15 mouse cellular contexts compared by ENCODE assay signal in the genomic region with DNA sequence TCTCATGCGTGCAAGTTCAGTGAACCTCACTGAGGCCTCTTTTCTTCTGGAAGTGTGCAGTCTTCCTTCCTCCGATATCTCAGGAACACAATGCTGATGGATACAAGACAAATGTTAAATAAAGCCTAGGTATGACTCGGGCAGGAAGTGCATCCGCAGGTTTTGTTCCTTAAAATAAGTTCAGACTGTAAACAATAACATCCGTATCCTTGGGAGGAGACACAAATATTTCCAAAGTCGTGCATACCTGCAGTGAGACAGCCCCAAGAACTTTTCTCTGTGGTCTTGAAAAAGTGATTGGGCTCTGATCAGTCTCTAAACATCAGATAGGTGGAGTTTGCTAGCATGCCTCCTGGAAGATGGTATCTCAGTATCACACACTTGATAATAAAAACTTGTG.
"Had no signal": no experiment of that assay in that cellular context is flagged by ENCODE, and none has a peak within 500 bp of the region (broad histone marks: within the 10 kb centered on the region; RNA-seq: fewer than 3 reads in every experiment).

No protein-coding gene starts in this region.

- H3K27me3 ChIP-seq: limb, embryonic 12.5 days; liver, embryonic 15.5 days; midbrain, embryonic 15.5 days; neural tube, embryonic 13.5 days had no signal

- H3K9ac ChIP-seq: limb, embryonic 12.5 days; liver, embryonic 15.5 days; midbrain, embryonic 15.5 days; neural tube, embryonic 13.5 days had no signal

- ATAC-seq: midbrain, embryonic 15.5 days had no signal

- H3K36me3 ChIP-seq: limb, embryonic 12.5 days; liver, embryonic 15.5 days; midbrain, embryonic 15.5 days had no signal

- H3K4me3 ChIP-seq: limb, embryonic 12.5 days; liver, embryonic 15.5 days; megakaryocyte, embryonic 14.5 days; midbrain, embryonic 15.5 days; neural tube, embryonic 13.5 days had no signal

- H3K27ac ChIP-seq: limb, embryonic 12.5 days; liver, embryonic 15.5 days; macrophage; midbrain, embryonic 15.5 days; neural tube, embryonic 13.5 days had no signal

- H3K4me2 ChIP-seq: limb, embryonic 12.5 days; liver, embryonic 11.5 days; liver, embryonic 15.5 days; midbrain, embryonic 11.5 days; midbrain, embryonic 15.5 days; neural tube, embryonic 13.5 days had no signal

- DNase-seq: kidney, adult 18-20 months; kidney, postnatal 25 days; layer of hippocampus, adult 9-11 months; lung, adult 2 months; right cerebral cortex, postnatal 4 days; spleen, adult 18-20 months; thymus, postnatal 36 days had no signal

- H3K4me1 ChIP-seq: liver, embryonic 15.5 days; megakaryocyte, embryonic 14.5 days had no signal

- H3K9me3 ChIP-seq: limb, embryonic 12.5 days; liver, embryonic 15.5 days; megakaryocyte, embryonic 14.5 days; midbrain, embryonic 15.5 days; neural tube, embryonic 13.5 days had no signal
